Mouse (Mus musculus) adrenal gland (tissue): ENCODE data around the gene Sec14l2.

ENCODE experiments used
- intact Hi-C: fragments of 180-260 bp; cut with DNase I; formaldehyde crosslinking; loops from one replicate; pipeline ENCODE4 v1.15.1; 2025
- long read RNA-seq, 2 experiments: library from polyadenylated mRNA; unstranded; transcript quantifications; one replicate each; pipeline ENCODE4 v2.0.0; 2020; ENCODE audit warnings: borderline replicate concordance in 1 of 2; ENCODE audit not compliant: insufficient replicate concordance in 1 of 2

Sec14l2 gene
- long read RNA-seq, experiment 1 = 0 reads
- long read RNA-seq, experiment 2 = 0 reads

- intact Hi-C loops = no loop called here
These were observed at the start of gene Sec14l2 for GRCm38 (mm10) chr11:4122742-4123579. Gene Sec14l2 (minus strand): TSS chr11:4123415.

GRCm38 (mm10) chr11:4166467-4167090 lies 43.4 kb upstream of the Sec14l2 start:
- intact Hi-C loops = loop anchor here (10.0 kb wide), 1 partner anchor 48 kb away; the partner anchor contains the start of gene Castor1

GRCm38 (mm10) chr11:4164701-4165100 lies 41.5 kb upstream of the Sec14l2 start:
- intact Hi-C loops = loop anchor here (10.0 kb wide), 1 partner anchor 50 kb away; the partner anchor contains the start of gene Castor1

GRCm38 (mm10) chr11:4160758-4161480 lies 37.7 kb upstream of the Sec14l2 start:
- intact Hi-C loops = loop anchor here (10.0 kb wide), 1 partner anchor 54 kb away; the partner anchor contains the start of gene Castor1

DNA sequence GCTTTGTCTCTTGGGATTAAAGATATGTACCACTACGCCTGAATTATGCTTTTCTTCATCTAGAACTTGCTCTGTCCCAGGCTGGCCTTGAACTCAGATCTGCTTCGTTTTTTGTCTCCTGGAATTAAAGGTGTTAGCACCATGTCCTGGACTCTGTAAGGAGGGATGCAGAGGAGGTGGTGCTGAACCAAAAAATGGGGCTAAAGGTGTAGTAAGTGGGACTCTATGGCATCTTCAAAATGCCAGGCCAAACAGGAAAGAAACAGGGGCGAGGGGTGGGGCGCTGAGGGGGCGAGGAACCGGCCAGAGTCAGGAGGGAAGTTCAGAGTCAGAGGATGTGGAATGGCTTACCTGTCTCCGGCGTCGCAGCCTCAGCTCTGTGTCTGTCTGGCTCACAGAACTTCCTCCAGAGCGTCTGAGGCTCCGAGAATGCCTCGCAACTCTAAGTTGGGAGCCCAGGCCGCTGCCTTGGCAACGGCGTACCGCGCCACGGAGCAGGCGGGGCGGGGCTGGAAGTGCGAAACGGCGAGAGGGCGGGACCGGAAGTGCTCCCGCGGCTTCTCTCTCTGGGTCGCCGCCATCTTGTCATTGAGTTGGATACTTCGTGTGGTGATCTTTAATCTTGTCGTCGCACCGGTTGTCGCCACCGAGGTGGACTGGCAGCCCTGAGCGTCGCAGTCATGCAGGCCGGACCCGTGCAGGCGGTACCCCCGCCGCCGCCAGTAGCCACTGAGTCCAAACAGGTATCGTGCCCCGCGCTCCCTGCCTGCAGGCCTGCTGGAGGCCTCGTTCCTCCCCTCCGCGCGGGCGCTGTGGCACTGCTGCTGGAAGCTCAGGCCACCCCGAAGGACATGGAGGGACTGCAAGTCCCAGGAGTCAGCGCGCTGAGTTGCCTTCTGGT lies 36.8 kb upstream of the Sec14l2 start, which contains the start of the genes Ccdc157 and Sf3a1:
Gene Ccdc157, minus strand, starts transcription at position 486 of the 901 bp plus-strand sequence.
Gene Sf3a1, plus strand, starts transcription at position 543 of the 901 bp plus-strand sequence.
- intact Hi-C loops = loop anchor here (10.0 kb wide), 1 partner anchor 55 kb away; the partner anchor contains the start of gene Castor1

DNA sequence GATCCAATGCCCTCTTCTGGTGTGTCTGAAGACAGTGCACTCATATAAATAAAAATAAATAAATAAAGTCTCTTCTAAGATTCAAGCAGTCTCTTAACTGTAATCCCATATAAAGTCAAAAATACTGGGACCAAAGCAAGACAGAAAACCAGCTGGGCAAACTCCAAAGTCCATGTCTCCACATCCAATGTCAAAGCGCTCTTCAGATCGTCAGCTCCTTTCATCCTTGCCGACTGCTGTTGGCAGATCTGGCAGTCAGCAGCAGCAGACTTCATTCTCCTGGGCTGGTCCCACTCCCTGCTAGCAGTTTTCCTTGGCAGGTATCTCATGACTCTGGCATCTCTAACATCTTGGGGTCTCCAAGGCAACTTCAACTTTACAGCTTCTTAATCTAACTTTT lies 35.5 kb upstream of the Sec14l2 start:
- intact Hi-C loops = no loop called here

GRCm38 (mm10) chr11:4155641-4156040 lies 32.4 kb upstream of the Sec14l2 start:
- intact Hi-C loops = no loop called here

- intact Hi-C loops = no loop called here
These were observed 30.5 kb upstream of the Sec14l2 start for GRCm38 (mm10) chr11:4153694-4154093.

DNA sequence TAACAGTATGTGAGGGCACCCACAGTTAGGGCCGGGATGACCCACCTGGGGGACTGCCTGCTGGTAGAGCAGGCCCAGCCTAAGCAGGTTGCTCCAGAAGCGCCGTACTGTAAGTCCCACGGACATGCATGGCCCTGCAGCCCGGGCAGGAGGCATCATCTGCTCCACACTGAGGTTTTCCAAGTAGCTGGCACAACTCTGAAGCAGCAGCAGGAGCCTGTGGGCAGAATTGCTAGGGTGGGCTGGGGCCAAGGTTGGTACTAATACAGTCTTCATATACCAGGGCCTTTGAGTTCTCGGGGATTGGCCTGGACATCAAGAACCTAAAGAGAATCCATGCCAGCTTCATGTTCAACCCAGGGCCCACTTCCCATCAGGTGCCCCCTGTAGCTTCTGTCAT lies 26.7 kb upstream of the Sec14l2 start:
- intact Hi-C loops = no loop called here

DNA sequence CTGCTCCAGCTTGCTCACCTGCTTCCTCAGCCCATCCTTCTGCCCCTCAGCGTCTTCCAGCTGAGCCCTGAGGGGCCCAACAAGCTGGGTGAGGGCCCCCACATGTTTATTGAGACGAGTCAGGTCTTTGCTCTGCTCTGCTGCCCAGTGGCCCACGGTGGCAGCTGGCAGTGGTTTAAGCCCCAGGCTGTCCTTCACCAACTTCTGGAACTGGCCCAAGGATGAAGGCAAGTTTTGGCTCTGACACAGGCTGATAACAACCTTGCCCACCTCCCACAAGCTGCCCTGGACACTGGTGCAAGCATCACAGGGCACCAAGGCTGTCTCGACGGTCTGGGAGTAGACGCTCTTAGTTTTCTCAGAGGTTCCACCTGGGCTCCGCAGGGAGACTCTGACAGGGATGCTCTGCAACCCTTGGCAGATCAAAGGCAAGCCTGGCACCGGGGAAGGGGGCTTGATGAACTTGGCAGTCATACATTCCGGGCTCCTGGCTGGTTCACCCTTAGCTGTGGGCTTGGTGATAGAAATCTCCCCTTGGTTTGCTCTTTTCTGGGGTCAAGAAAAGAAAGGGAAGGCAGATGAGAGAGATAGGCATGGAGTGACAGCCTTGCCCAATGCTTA lies 25.4 kb upstream of the Sec14l2 start:
- intact Hi-C loops = no loop called here

GRCm38 (mm10) chr11:4148120-4148519 lies 24.9 kb upstream of the Sec14l2 start:
- intact Hi-C loops = no loop called here

GRCm38 (mm10) chr11:4147098-4147497 lies 23.9 kb upstream of the Sec14l2 start:
- intact Hi-C loops = no loop called here

DNA sequence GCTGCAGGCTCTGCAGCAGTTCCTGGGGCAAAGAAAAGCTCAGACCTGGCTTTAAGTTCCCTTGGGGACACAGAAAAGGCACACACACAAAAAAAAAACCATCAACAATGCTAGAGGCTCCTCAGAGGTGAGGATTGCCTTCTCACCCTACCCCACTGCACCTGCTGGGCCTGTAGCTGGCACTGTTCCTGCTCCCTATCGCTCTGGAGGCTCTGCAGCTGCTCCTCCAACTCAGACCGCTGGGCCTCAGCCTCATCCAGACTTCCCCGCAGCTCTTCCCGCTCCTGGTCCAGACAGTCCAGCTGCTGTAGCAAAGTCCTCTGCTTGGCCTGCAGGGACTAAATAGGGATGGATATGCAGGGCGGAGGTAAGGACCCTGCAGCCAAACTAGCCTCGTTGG lies 23.2 kb upstream of the Sec14l2 start:
- intact Hi-C loops = no loop called here

DNA sequence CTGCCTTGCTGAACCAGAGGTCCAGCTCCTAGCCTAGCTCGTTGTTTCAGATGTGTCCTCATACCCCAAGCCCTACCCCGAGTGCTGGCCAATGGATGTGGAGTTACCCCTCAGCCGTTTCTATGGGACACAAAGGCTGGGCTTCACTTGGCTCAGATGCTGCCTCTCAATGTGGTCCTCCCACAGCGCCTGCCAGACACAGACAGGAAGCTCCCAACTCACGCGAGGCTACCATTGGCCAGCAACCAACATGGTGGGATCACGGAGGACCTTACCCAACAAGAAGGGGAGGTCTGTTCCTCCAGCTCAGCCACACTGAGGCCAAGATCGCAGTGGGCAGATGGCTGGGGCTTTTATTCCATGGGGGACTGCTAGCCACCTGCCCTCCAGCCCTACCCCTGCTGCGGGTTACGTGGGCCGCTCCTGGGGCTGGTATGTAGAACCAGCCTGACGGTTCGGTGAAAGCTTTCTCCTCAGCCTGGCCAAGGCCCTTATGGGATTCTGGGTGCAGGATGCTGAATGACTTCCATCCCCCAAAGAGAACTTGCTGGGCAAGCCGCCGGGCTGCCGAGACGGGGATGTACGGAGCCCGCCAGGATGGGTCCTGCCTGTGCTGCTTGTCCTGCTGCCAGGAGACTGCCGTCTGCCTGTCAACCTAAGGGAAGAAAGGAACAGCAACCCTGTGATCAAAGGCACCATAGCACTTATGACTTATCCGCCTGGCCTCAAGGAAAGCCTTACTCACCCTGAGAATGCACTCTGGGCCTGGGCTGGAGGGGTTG lies 20.3 kb upstream of the Sec14l2 start:
- intact Hi-C loops = no loop called here

- intact Hi-C loops = no loop called here
These were observed 19.1 kb upstream of the Sec14l2 start for GRCm38 (mm10) chr11:4142352-4142751.

DNA sequence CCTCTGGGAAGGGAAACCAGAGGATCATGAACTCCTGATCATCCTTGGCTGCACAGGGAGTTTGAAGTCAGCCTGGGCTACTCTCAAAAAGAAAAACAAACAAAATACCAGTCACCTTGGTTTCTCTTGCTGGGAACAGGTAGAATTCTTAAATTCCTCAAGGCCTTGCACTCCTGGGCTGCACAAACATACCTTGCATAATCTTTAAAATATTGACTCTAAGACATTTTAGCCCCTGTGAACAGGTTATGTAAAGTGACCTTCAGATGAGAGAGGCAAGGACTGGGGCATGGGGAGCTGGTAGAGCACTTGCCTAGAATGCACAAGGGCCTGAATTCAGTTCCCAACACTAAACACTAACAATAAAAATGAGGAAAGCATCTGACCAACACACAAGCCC lies 18.3 kb upstream of the Sec14l2 start:
- intact Hi-C loops = no loop called here

DNA sequence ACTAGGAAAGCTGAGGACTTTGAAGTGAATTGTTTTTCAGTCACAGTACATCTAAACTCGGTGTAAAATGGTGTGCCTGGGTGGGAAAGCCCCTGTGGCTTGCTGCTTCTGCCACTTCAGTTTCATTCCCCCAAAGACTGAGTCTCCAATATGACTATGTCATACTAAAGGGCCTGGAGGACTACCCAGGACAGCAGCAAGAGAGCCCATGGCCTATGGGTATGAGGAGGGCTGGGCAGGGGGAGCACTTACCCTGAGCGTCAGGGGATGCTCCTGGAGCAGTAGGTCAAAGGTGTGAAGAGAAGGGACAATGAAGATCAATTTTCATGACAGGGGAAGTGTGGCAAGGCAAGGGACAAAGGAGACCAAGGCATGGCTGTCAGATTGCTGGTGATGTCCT lies 15.7 kb upstream of the Sec14l2 start:
- intact Hi-C loops = no loop called here

DNA sequence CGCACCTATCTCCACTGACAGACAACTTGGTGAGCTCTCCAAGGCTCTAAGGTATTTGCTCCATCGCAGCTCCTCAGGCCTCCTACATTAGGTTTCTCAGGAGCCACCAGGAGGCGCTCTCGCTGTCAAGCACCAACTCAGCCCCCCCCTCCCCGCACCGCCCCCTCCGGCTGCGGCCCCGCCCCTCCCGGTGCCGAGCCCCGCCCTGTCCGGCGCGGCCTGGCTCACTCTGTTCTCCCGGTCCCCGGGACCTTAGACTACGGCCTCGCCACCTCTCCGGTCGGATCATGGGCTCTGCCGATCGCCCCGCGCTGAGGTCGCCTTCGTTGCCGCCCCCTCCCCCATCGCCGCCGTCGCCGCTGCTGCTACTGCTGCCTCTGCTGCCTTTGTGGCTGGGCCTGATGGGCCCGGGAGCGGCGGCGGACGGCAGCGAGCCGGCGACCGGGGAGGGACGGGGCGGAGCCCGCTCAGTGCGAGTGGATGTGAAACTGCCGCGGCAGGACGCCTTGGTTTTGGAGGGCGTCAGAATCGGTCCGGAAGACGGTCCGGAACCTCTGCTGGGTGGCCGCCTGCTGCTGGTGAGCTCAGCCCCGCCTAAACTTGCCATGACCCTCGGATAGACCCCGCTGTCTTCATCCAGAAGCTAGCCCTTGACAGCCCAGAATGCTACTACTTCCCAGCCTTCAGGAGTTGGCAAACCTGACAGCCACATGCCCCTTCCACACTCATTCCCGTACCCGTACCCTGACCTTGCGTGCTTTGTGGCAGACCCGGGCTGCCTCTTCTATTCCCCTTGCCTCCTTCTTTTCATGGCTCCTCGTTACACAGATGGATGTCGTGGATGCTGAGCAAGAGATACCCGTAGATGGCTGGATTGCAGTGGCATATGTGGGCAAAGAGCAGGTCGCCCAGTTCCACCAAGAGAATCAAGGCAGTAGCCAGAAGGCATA lies 12.0 kb upstream of the Sec14l2 start, which contains the start of gene Rnf215:
Gene Rnf215, plus strand, starts transcription at position 217 of the 950 bp plus-strand sequence.
- intact Hi-C loops = loop anchor here (2.0 kb wide), 1 partner anchor 86 kb away; no protein-coding TSS in a partner anchor
